Mouse (Mus musculus): ENCODE measurements around the gene Filip1.

DNA sequence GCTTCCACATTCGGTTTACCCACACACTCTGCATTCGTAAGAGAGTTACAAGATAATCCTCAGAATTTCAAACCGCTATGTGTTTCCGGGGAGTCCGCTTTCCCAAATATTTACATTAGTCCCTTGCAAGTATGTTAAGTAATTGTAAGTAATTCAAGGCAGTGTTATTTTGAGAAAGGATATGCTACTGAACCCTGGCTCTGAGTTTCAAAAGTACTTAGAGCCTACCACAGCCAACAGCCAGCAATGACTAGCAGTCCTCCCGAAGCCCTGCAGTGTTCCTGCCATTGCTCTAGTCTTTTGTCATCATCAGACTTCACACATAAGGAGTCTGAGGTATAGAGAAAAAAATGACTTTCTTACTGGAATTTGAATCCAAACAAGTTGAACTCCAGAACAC is 67.8 kb downstream of the Filip1 start:
- TF ChIP-seq CTCF (IDR thresholded peaks at IDR 0.05; ENCODE audit: borderline replicate concordance, extremely low read depth, insufficient read depth, insufficient read length): no peak
- no peak for TF ChIP-seq POLR2A (IDR thresholded peaks at IDR 0.05; ENCODE audit: borderline replicate concordance, extremely low read depth, insufficient read depth, insufficient read length, poor library complexity, severe bottlenecking)

All from brain, embryonic 14.5 days (tissue).